Mouse (Mus musculus) CH12.LX (cell line): Measurements from ENCODE around the gene Slc7a8.

Experiments
- CTCF ChIP-seq, 2 experiments: IDR thresholded peaks in 1 of 2; conservative IDR thresholded peaks in 1 of 2; 2 replicates each; pipeline ENCODE4 v1.5.1; 2011 to 2012; ENCODE audit warnings: low read depth in 2 of 2, low read length in 2 of 2, improper control_type of control experiment in 1 of 2, inconsistent platforms in 1 of 2, mild to moderate bottlenecking in 1 of 2, moderate library complexity in 1 of 2
- EP300 ChIP-seq: IDR thresholded peaks from 2 replicates; pipeline ENCODE4 v1.6.1; 2011; ENCODE audit warnings: low read length, improper control_type of control experiment
- PAX5 ChIP-seq: IDR thresholded peaks from 2 replicates; pipeline ENCODE4 v1.6.1; 2012; ENCODE audit warnings: low read length, inconsistent platforms, mixed read lengths
- USF1 ChIP-seq: IDR thresholded peaks from 2 replicates; pipeline ENCODE4 v1.6.1; 2014; ENCODE audit warnings: low read depth, mild to moderate bottlenecking, inconsistent platforms, low read length, improper control_type of control experiment

GRCm38 (mm10) chr14:54788231-54788630 lies 6.5 kb upstream of the Slc7a8 start:
- no peak for TF ChIP-seq USF1
- no peak for TF ChIP-seq EP300
- TF ChIP-seq PAX5: no peak
- no peak for TF ChIP-seq CTCF (conservative IDR thresholded peaks at IDR 0.05 in 1 of 2, IDR thresholded peaks at IDR 0.05 in 1 of 2; ENCODE audit: low read depth in 2 of 2, low read length in 2 of 2)
